ENCODE assay signal across 14 mouse cellular contexts in genomic region chr10:29142556-29143105, GRCm38 (mm10). TPM values are rescaled to one million over a fixed set of nuclear protein-coding genes. Genes with fewer than 3 reads are reported as not detected.
DNase-seq lines count a peak whose midpoint lies in the region; ATAC-seq and TF ChIP-seq lines count a peak whose summit lies in the region.
"Had no signal": no experiment of that assay in that cellular context is flagged by ENCODE, and none has a peak within 500 bp of the region (broad histone marks: within the 10 kb centered on the region; RNA-seq: fewer than 3 reads in every experiment).

No protein-coding gene starts in this region.

- H3K4me3 ChIP-seq in embryonic facial prominence, embryonic 11.5 days (ENCODE audit: low read depth, low read length), result no peak overlapping the region
- peak overlapping the region; percentile 84 for H3K4me3 ChIP-seq in hindbrain, embryonic 13.5 days
- peak overlapping the region; percentile 87 for H3K4me3 ChIP-seq in midbrain, postnatal 0 days (ENCODE audit: low read depth, low read length)
- H3K4me3 ChIP-seq: liver, embryonic 12.5 days had no signal

- H3K36me3 ChIP-seq in embryonic facial prominence, embryonic 11.5 days (replicated peaks; ENCODE audit: control insufficient read depth, insufficient read depth, low read depth, low read length), result no peaks in the 10 kb centered on the region
- H3K36me3 ChIP-seq in hindbrain, embryonic 13.5 days, result no peaks in the 10 kb centered on the region
- H3K36me3 ChIP-seq in midbrain, postnatal 0 days (ENCODE audit: insufficient read depth, low read length), result no peaks in the 10 kb centered on the region
- H3K36me3 ChIP-seq: heart, embryonic 10.5 days; liver, embryonic 12.5 days had no signal

- no peak overlapping the region for H3K27ac ChIP-seq in embryonic facial prominence, embryonic 11.5 days (replicated peaks; ENCODE audit: low read depth, low read length)
- peak overlapping the region; percentile 72 for H3K27ac ChIP-seq in hindbrain, embryonic 13.5 days
- H3K27ac ChIP-seq in midbrain, postnatal 0 days (ENCODE audit: low read depth, low read length), result peak overlapping the region; percentile 95
- H3K27ac ChIP-seq: heart, embryonic 10.5 days; liver, embryonic 12.5 days; macrophage had no signal

- H3K4me2 ChIP-seq in embryonic facial prominence, embryonic 11.5 days (ENCODE audit: low read depth, low read length), result no peak overlapping the region
- H3K4me2 ChIP-seq in hindbrain, embryonic 13.5 days, result peak overlapping the region; percentile 93
- peak overlapping the region; percentile 88 for H3K4me2 ChIP-seq in midbrain, postnatal 0 days (ENCODE audit: low read depth, low read length, poor library complexity, severe bottlenecking)

- no peak for ATAC-seq in embryonic facial prominence, embryonic 11.5 days (replicated peaks; ENCODE audit: insufficient number of reproducible peaks, low FRiP score, low TSS enrichment, low read depth)
- no peak for ATAC-seq in hindbrain, embryonic 13.5 days (ENCODE audit: low FRiP score)
- ATAC-seq in midbrain, postnatal 0 days (ENCODE audit: low FRiP score), result no peak
- ATAC-seq: liver, embryonic 12.5 days had no signal

- no peak for TF ChIP-seq CTCF in midbrain, postnatal 0 days (IDR thresholded peaks at IDR 0.05)

- 25% methylated on average over 7 of the region's 7 CpGs for WGBS in embryonic facial prominence, embryonic 11.5 days
- WGBS in hindbrain, embryonic 13.5 days, result 31% methylated on average over 7 of the region's 7 CpGs
- 24% methylated on average over 7 of the region's 7 CpGs for WGBS in midbrain, postnatal 0 days

- peaks cover 2% of the 10 kb centered on the region for H3K4me1 ChIP-seq in embryonic facial prominence, embryonic 11.5 days (ENCODE audit: control insufficient read depth, insufficient read depth, low read length)
- H3K4me1 ChIP-seq in hindbrain, embryonic 13.5 days (replicated peaks), result peaks cover 22% of the 10 kb centered on the region
- no peaks in the 10 kb centered on the region for H3K4me1 ChIP-seq in midbrain, postnatal 0 days (ENCODE audit: insufficient read depth, low read length)

- no peaks in the 10 kb centered on the region for H3K9me3 ChIP-seq in embryonic facial prominence, embryonic 11.5 days (replicated peaks; ENCODE audit: control insufficient read depth, low read length)
- no peaks in the 10 kb centered on the region for H3K9me3 ChIP-seq in hindbrain, embryonic 13.5 days
- H3K9me3 ChIP-seq in midbrain, postnatal 0 days (ENCODE audit: low read length), result no peaks in the 10 kb centered on the region
- H3K9me3 ChIP-seq: heart, embryonic 10.5 days; liver, embryonic 12.5 days had no signal

- H3K27me3 ChIP-seq in embryonic facial prominence, embryonic 11.5 days (ENCODE audit: control insufficient read depth, insufficient read depth, low read length), result peaks cover 8% of the 10 kb centered on the region; the same call in 1 of the 2 replicates
- H3K27me3 ChIP-seq in hindbrain, embryonic 13.5 days, result no peaks in the 10 kb centered on the region
- H3K27me3 ChIP-seq in midbrain, postnatal 0 days (ENCODE audit: insufficient read depth, low read length), result no peaks in the 10 kb centered on the region

- no peak overlapping the region for H3K9ac ChIP-seq in embryonic facial prominence, embryonic 11.5 days (replicated peaks; ENCODE audit: low read length)
- H3K9ac ChIP-seq in hindbrain, embryonic 13.5 days, result peak overlapping the region; percentile 55; the same call in 1 of the 2 replicates
- peak overlapping the region; percentile 89 for H3K9ac ChIP-seq in midbrain, postnatal 0 days (replicated peaks; ENCODE audit: low read length, poor library complexity, severe bottlenecking)
- H3K9ac ChIP-seq: liver, embryonic 12.5 days had no signal

- peak; percentile 57 for DNase-seq in NIH3T3 (ENCODE audit: low read depth)
- DNase-seq in embryonic facial prominence, embryonic 11.5 days (ENCODE audit: low spot score), result peak; percentile 56
- DNase-seq in midbrain, postnatal 0 days (ENCODE audit: low spot score), result peak; percentile 4
- no peak for DNase-seq in ovary, postnatal 10 days (ENCODE audit: low spot score)
- DNase-seq in spleen, postnatal 36 days (ENCODE audit: low spot score in 2 of 2), result no peak
- DNase-seq in right cerebral cortex, postnatal 36 days (ENCODE audit: low spot score in 2 of 2), result no peak
- no peak for DNase-seq in right cerebral cortex, postnatal 25 days
- DNase-seq: kidney, postnatal 36 days had no signal

RNA-seq across cellular contexts. Expression of gene Soga3, which starts 1.0 kb away (rescaled TPM):
- polyA plus RNA-seq in embryonic facial prominence, embryonic 11.5 days (2014; fragmentation: Nextera tagmentation; extraction: Ambion mirVana), result 7.8 and 10.0 TPM in 2 replicates
- polyA plus RNA-seq in hindbrain, embryonic 13.5 days (2015; fragmentation: Nextera tagmentation; extraction: Ambion mirVana), result 86.1 and 99.0 TPM in 2 replicates
- total RNA-seq in midbrain, postnatal 0 days (2014; rRNA removed), result 156 and 164 TPM in 2 replicates
- 131 and 160 TPM in 2 replicates for polyA plus RNA-seq in midbrain, postnatal 0 days (2015; fragmentation: Nextera tagmentation; extraction: Ambion mirVana)
- polyA plus RNA-seq: macrophage had no signal

RNA-seq across cellular contexts. Expression of gene Gm49353, which starts 56.1 kb away (rescaled TPM):
- polyA plus RNA-seq in embryonic facial prominence, embryonic 11.5 days (2014; fragmentation: Nextera tagmentation; extraction: Ambion mirVana), result 1.1 TPM in 1 of 2 replicates, not detected in the other
- 11.7 and 15.4 TPM in 2 replicates for polyA plus RNA-seq in hindbrain, embryonic 13.5 days (2015; fragmentation: Nextera tagmentation; extraction: Ambion mirVana)
- total RNA-seq in midbrain, postnatal 0 days (2014; rRNA removed), result 14.9 and 20.6 TPM in 2 replicates
- 11.7 and 15.0 TPM in 2 replicates for polyA plus RNA-seq in midbrain, postnatal 0 days (2015; fragmentation: Nextera tagmentation; extraction: Ambion mirVana)
- polyA plus RNA-seq: heart, embryonic 10.5 days; intestine, embryonic 14.5 days; liver, embryonic 12.5 days; macrophage; thymus, postnatal 0 days had no signal

Comparison
In these comparisons a context has a peak if more than half of its experiments do, and no peak if none do; other contexts are left out.
1. DNase-seq: peak in NIH3T3 (single experiment), embryonic facial prominence, embryonic 11.5 days (single experiment) and midbrain, postnatal 0 days (single experiment); none in ovary, postnatal 10 days (single experiment), spleen, postnatal 36 days (0 of 2), right cerebral cortex, postnatal 36 days (0 of 2) and right cerebral cortex, postnatal 25 days (single experiment).